In the genomic region with DNA sequence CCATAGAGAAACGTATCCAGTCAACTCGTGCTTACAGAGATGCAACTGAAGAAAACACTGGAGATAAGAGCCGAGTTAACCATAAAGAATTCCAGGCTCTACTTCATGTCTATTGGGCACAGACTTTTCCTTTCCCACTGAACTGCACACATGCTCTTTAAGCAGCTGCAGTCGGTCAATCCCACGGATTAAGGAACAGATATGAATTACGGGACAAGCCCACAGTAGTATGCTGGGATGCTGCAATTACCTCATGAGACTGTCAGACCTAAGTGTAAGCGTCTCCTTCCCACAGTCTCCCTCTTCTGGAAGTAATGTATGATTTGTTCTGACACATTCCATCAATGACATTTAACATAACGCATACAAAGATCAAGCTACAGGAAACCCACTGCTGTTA, we compare ENCODE assay signal across 21 mouse cellular contexts.
DNase-seq lines count a peak whose midpoint lies in the region; ATAC-seq and TF ChIP-seq lines count a peak whose summit lies in the region.
"Had no signal": no experiment of that assay in that cellular context is flagged by ENCODE, and none has a peak within 500 bp of the region (broad histone marks: within the 10 kb centered on the region; RNA-seq: fewer than 3 reads in every experiment).

No protein-coding gene starts in this region.

- no peak overlapping the region for H3K27ac ChIP-seq in heart, postnatal 0 days (ENCODE audit: low read depth)
- H3K27ac ChIP-seq in layer of hippocampus, adult 2 months: no peak overlapping the region
- H3K27ac ChIP-seq in lung, postnatal 0 days (ENCODE audit: low read length): no peak overlapping the region
- H3K27ac ChIP-seq: embryonic facial prominence, embryonic 13.5 days; forebrain, embryonic 12.5 days; gastrocnemius, adult 2 months; heart, embryonic 10.5 days; heart, embryonic 15.5 days; hindbrain, embryonic 10.5 days; hindbrain, embryonic 15.5 days had no signal

- TF ChIP-seq CTCF in heart, postnatal 0 days (IDR thresholded peaks at IDR 0.05; ENCODE audit: low read depth): 0 out of 2 replicates have a peak, but pooled peaks have one; percentile 8
- 0 out of 2 replicates have a peak, but pooled peaks have one; percentile 18 for TF ChIP-seq CTCF in layer of hippocampus, adult 2 months (conservative IDR thresholded peaks at IDR 0.05)
- TF ChIP-seq CTCF in lung, postnatal 0 days (IDR thresholded peaks at IDR 0.05): peak; percentile 50

- ATAC-seq in heart, postnatal 0 days (ENCODE audit: insufficient read depth, low read depth): no peak
- peak; percentile 60 for ATAC-seq in lung, postnatal 0 days
- ATAC-seq: activated CD4-positive, CD25-positive, alpha-beta regulatory T cell, adult 4 months; Patski had no signal

- TF ChIP-seq EP300 in heart, postnatal 0 days (IDR thresholded peaks at IDR 0.05; ENCODE audit: low read depth): no peak
- no peak for TF ChIP-seq EP300 in lung, postnatal 0 days (IDR thresholded peaks at IDR 0.05)

- H3K4me1 ChIP-seq in heart, postnatal 0 days (ENCODE audit: control insufficient read depth, insufficient read depth): no peaks in the 10 kb centered on the region
- no peaks in the 10 kb centered on the region for H3K4me1 ChIP-seq in lung, postnatal 0 days (ENCODE audit: insufficient read depth, low read depth, low read length)
- H3K4me1 ChIP-seq: forebrain, embryonic 12.5 days; heart, embryonic 10.5 days; heart, embryonic 15.5 days; hindbrain, embryonic 10.5 days; hindbrain, embryonic 15.5 days had no signal

- H3K36me3 ChIP-seq in heart, postnatal 0 days (replicated peaks; ENCODE audit: control insufficient read depth, insufficient read depth, low read length): no peaks in the 10 kb centered on the region
- H3K36me3 ChIP-seq in lung, postnatal 0 days (ENCODE audit: insufficient read depth, low read length): no peaks in the 10 kb centered on the region
- H3K36me3 ChIP-seq: embryonic facial prominence, embryonic 13.5 days; forebrain, embryonic 12.5 days; heart, embryonic 10.5 days; heart, embryonic 15.5 days; hindbrain, embryonic 15.5 days had no signal

- WGBS in heart, postnatal 0 days: 64% methylated on average over 8 of the region's 8 CpGs
- WGBS in lung, postnatal 0 days: 58% methylated on average over 8 of the region's 8 CpGs

- no peak overlapping the region for H3K4me2 ChIP-seq in heart, postnatal 0 days (ENCODE audit: low read depth, low read length)
- H3K4me2 ChIP-seq in lung, postnatal 0 days (replicated peaks; ENCODE audit: low read depth, low read length): no peak overlapping the region
- H3K4me2 ChIP-seq: embryonic facial prominence, embryonic 13.5 days; forebrain, embryonic 12.5 days; heart, embryonic 15.5 days; hindbrain, embryonic 15.5 days had no signal

- no peaks in the 10 kb centered on the region for H3K9me3 ChIP-seq in heart, postnatal 0 days (replicated peaks; ENCODE audit: control insufficient read depth, low read length)
- H3K9me3 ChIP-seq in lung, postnatal 0 days (ENCODE audit: low read length): no peaks in the 10 kb centered on the region
- H3K9me3 ChIP-seq: embryonic facial prominence, embryonic 13.5 days; forebrain, embryonic 12.5 days; heart, embryonic 10.5 days; heart, embryonic 15.5 days; hindbrain, embryonic 10.5 days; hindbrain, embryonic 15.5 days had no signal

- DNase-seq in heart, postnatal 0 days (ENCODE audit: low spot score): no peak
- no peak for DNase-seq in heart, adult 8-10 months (ENCODE audit: low spot score)
- no peak for DNase-seq in layer of hippocampus, adult 2 months (ENCODE audit: low spot score in 2 of 2)
- no peak for DNase-seq in layer of hippocampus, adult 11-12 months (ENCODE audit: low spot score)
- peak; percentile 48 for DNase-seq in lung, postnatal 0 days (ENCODE audit: low spot score)
- DNase-seq in lung, postnatal 4 days: no peak
- DNase-seq: adrenal gland, postnatal 14 days; cerebellum, adult 11-12 months; cerebellum, adult 9-10 months; cerebellum, postnatal 25 days; gastrocnemius, adult 2 months; gastrocnemius, postnatal 25 days had no signal

- no peaks in the 10 kb centered on the region for H3K27me3 ChIP-seq in heart, postnatal 0 days (ENCODE audit: control insufficient read depth, insufficient read depth, low read length)
- no peaks in the 10 kb centered on the region for H3K27me3 ChIP-seq in lung, postnatal 0 days (replicated peaks; ENCODE audit: insufficient read depth, low read length)
- H3K27me3 ChIP-seq: CH12.LX; embryonic facial prominence, embryonic 13.5 days; forebrain, embryonic 12.5 days; heart, embryonic 15.5 days; hindbrain, embryonic 15.5 days; Patski had no signal

- no peak overlapping the region for H3K4me3 ChIP-seq in heart, postnatal 0 days (ENCODE audit: low read depth, low read length)
- H3K4me3 ChIP-seq in layer of hippocampus, adult 2 months: no peak overlapping the region
- H3K4me3 ChIP-seq in lung, postnatal 0 days (ENCODE audit: low read depth, low read length): no peak overlapping the region
- H3K4me3 ChIP-seq: embryonic facial prominence, embryonic 13.5 days; forebrain, embryonic 12.5 days; gastrocnemius, adult 2 months; heart, embryonic 10.5 days; heart, embryonic 15.5 days; hindbrain, embryonic 10.5 days; hindbrain, embryonic 15.5 days had no signal

- no peak overlapping the region for H3K9ac ChIP-seq in heart, postnatal 0 days (replicated peaks; ENCODE audit: low read depth, low read length)
- H3K9ac ChIP-seq in lung, postnatal 0 days (replicated peaks; ENCODE audit: low read depth): no peak overlapping the region
- H3K9ac ChIP-seq: embryonic facial prominence, embryonic 13.5 days; forebrain, embryonic 12.5 days; heart, embryonic 15.5 days; hindbrain, embryonic 15.5 days had no signal
